Mouse (Mus musculus): Measurements from ENCODE around the gene Zbtb40. TPM values are rescaled to one million over a fixed set of nuclear protein-coding genes. Genes with fewer than 3 reads are reported as not detected.

Gene Zbtb40
- total RNA-seq, 2 experiments from 2014 or later, result 14.6 to 15.2 TPM

GRCm38 (mm10) chr4:137038096-137038495, 10.5 kb downstream of the Zbtb40 start:
- no peak for DNase-seq (ENCODE audit: low spot score in 2 of 2)

- DNase-seq (ENCODE audit: low spot score in 2 of 2), result no peak
These were observed 15.3 kb downstream of the Zbtb40 start for GRCm38 (mm10) chr4:137033115-137033887.

- DNase-seq (ENCODE audit: low spot score in 2 of 2), result no peak
These were observed 16.1 kb downstream of the Zbtb40 start for GRCm38 (mm10) chr4:137032456-137032855.

- no peak for DNase-seq (ENCODE audit: low spot score in 2 of 2)
These were observed 17.3 kb downstream of the Zbtb40 start for GRCm38 (mm10) chr4:137031319-137031718.

GRCm38 (mm10) chr4:137029348-137029747, 19.3 kb downstream of the Zbtb40 start:
- no peak for DNase-seq (ENCODE audit: low spot score in 2 of 2)

- DNase-seq (ENCODE audit: low spot score in 2 of 2), result no peak
These were observed 21.6 kb downstream of the Zbtb40 start for GRCm38 (mm10) chr4:137027051-137027450.

GRCm38 (mm10) chr4:137025570-137025969, 23.0 kb downstream of the Zbtb40 start:
- no peak for DNase-seq (ENCODE audit: low spot score in 2 of 2)

GRCm38 (mm10) chr4:137025133-137025532, 23.5 kb downstream of the Zbtb40 start:
- no peak for DNase-seq (ENCODE audit: low spot score in 2 of 2)

- no peak for DNase-seq (ENCODE audit: low spot score in 2 of 2)
These were observed 28.5 kb downstream of the Zbtb40 start for GRCm38 (mm10) chr4:137020065-137020464.

GRCm38 (mm10) chr4:137015934-137016333, 32.7 kb downstream of the Zbtb40 start:
- DNase-seq (ENCODE audit: low spot score in 2 of 2), result no peak

GRCm38 (mm10) chr4:137015476-137015856, 33.1 kb downstream of the Zbtb40 start:
- DNase-seq (ENCODE audit: low spot score in 2 of 2), result no peak

- DNase-seq (ENCODE audit: low spot score in 2 of 2), result no peak
These were observed 33.7 kb downstream of the Zbtb40 start for GRCm38 (mm10) chr4:137014654-137015475.

- no peak for DNase-seq (ENCODE audit: low spot score in 2 of 2)
These were observed 34.5 kb downstream of the Zbtb40 start for GRCm38 (mm10) chr4:137014124-137014523.

GRCm38 (mm10) chr4:137006966-137007365, 41.6 kb downstream of the Zbtb40 start:
- DNase-seq (ENCODE audit: low spot score in 2 of 2), result no peak

GRCm38 (mm10) chr4:137001825-137002224, 46.8 kb downstream of the Zbtb40 start:
- DNase-seq (ENCODE audit: low spot score in 2 of 2), result no peak

- no peak for DNase-seq (ENCODE audit: low spot score in 2 of 2)
These were observed 47.6 kb downstream of the Zbtb40 start for GRCm38 (mm10) chr4:137001020-137001419.

GRCm38 (mm10) chr4:136998371-136998770, 50.2 kb downstream of the Zbtb40 start:
- DNase-seq (ENCODE audit: low spot score in 2 of 2), result no peak

- DNase-seq (ENCODE audit: low spot score in 2 of 2), result no peak
These were observed 50.8 kb downstream of the Zbtb40 start for GRCm38 (mm10) chr4:136997723-136998345.

GRCm38 (mm10) chr4:136996933-136997332, 51.7 kb downstream of the Zbtb40 start:
- DNase-seq (ENCODE audit: low spot score in 2 of 2), result no peak

GRCm38 (mm10) chr4:136995361-136995760, 53.2 kb downstream of the Zbtb40 start:
- DNase-seq (ENCODE audit: low spot score in 2 of 2), result no peak

- no peak for DNase-seq (ENCODE audit: low spot score in 2 of 2)
These were observed 66.5 kb downstream of the Zbtb40 start for GRCm38 (mm10) chr4:136981993-136982695.
